Mouse (Mus musculus): Measurements from ENCODE around the gene Zbp1.

GRCm38 (mm10) chr2:173212227-173212626, 6.5 kb downstream of the Zbp1 start:
- TF ChIP-seq POLR2A (IDR thresholded peaks at IDR 0.05; ENCODE audit: borderline replicate concordance, low read depth, low read length) (no peak), CTCF (IDR thresholded peaks at IDR 0.05; ENCODE audit: low read depth, low read length) (no peak)

Data from bone marrow macrophage, adult 2 months (primary cell).